Mouse (Mus musculus) neural tube, embryonic 12.5 days (tissue): ENCODE data around the gene Jpt1. TPM values are rescaled to one million over a fixed set of nuclear protein-coding genes. Genes with fewer than 3 reads are reported as not detected.

Source experiments
- ATAC-seq: fragments of 200-750 bp; cut with Nextera tagmentation; 2 replicates; pipeline ENCODE4 v1.8.0; 2017; ENCODE audit warnings: low read depth, mild to moderate bottlenecking, moderate TSS enrichment, moderate library complexity; ENCODE audit not compliant: low FRiP score
- H3K27ac ChIP-seq: fragments of 300-500 bp; sonication (generic); 2 replicates; pipeline ENCODE4 v1.5.1; 2016
- H3K27me3 ChIP-seq: fragments of 300-500 bp; sonication (generic); replicated peaks from 2 replicates; pipeline ENCODE4 v1.6.1; 2016; ENCODE audit warnings: mild to moderate bottlenecking
- H3K36me3 ChIP-seq: fragments of 300-500 bp; sonication (generic); 2 replicates; pipeline ENCODE4 v1.6.1; 2016; ENCODE audit warnings: mild to moderate bottlenecking
- H3K4me1 ChIP-seq: fragments of 300-500 bp; sonication (generic); 2 replicates; pipeline ENCODE4 v1.6.1; 2016
- H3K4me2 ChIP-seq: fragments of 300-500 bp; sonication (generic); replicated peaks from 2 replicates; pipeline ENCODE4 v1.6.1; 2016; ENCODE audit warnings: mild to moderate bottlenecking
- H3K4me3 ChIP-seq: fragments of 300-500 bp; sonication (generic); 2 replicates; pipeline ENCODE4 v1.5.1; 2016
- H3K9ac ChIP-seq: fragments of 300-500 bp; sonication (generic); 2 replicates; pipeline ENCODE4 v1.6.1; 2016; ENCODE audit warnings: mild to moderate bottlenecking
- H3K9me3 ChIP-seq: fragments of 300-500 bp; sonication (generic); 2 replicates; pipeline ENCODE4 v1.6.1; 2016; ENCODE audit warnings: mild to moderate bottlenecking
- WGBS: fragments of 180-500 bp; shearing (Covaris S2); methylation state at CpG from one replicate; pipeline ENCODE4 v1.1.7; 2016; 5-methylcytosine and 5-hydroxymethylcytosine counted together
- microRNA-seq: library from miRNA; unstranded; fragments of <30 nt; microRNA quantifications from one replicate; pipeline ENCODE4, GENCODE M21; 2017
- polyA plus RNA-seq: library from polyadenylated mRNA; unstranded; fragments of >200 nt; fragmentation: Nextera tagmentation; extraction: Ambion mirVana; gene quantifications from 2 replicates; pipeline ENCODE4 v1.2.1, GENCODE M21; 2016

Gene Jpt1
- polyA plus RNA-seq, 1 experiment from 2014 or later: 999 TPM

DNA sequence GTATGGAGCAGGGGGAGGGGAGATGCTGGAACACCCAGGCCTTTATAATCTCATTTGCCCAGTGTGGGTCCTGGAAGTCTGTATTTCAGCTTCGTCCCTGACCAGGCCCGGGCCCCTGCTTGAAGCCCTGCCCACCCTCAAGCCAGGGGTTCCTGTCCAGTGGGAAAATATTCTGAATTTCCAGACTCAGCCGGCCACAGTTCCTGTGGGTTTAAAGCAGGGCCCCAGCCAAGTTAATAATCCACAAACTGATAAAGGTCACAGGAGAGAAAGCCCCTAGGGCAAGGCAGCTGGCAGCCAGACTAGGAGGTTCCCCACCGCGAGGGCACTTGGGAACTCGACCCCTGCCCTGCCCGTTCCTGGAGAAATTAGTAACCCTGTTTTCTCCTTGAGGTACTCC, 65.2 kb downstream of the Jpt1 start:
- no peaks in the 10 kb centered on the region for H3K9me3 ChIP-seq
- 54% methylated on average over 7 of the region's 7 CpGs for whole genome bisulfite sequencing
- no peak for ATAC-seq
- H3K36me3 ChIP-seq: no peaks in the 10 kb centered on the region
- no peak overlapping the region for H3K4me3 ChIP-seq
- no peak overlapping the region for H3K9ac ChIP-seq
- H3K4me2 ChIP-seq: no peak overlapping the region
- H3K27me3 ChIP-seq: no peaks in the 10 kb centered on the region
- H3K4me1 ChIP-seq: no peaks in the 10 kb centered on the region
- H3K27ac ChIP-seq: no peak overlapping the region

DNA sequence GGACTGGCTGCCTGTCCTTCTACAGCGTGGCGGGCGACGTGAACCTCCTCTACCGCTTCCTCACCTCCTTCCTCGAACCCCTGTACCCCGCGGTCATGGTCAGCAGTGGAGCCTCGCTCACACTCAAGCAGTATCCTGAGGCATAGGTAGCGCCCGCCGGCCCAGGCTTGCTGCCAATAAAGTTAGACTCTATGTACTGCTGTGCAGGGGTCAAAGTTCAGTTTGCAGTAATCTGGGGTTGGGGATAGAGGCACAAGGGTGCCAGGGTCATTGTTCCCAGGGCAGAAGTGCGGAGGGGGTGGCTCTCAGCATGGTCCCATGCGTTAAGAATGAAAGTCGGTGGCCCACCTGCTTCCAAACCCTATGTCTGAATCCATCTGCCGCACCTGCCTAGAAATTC, 66.1 kb downstream of the Jpt1 start:
- no peaks in the 10 kb centered on the region for H3K27me3 ChIP-seq

More for the DNA sequence above, 66.1 kb downstream of the Jpt1 start:
- no peak for ATAC-seq
- WGBS: 87% methylated on average over 16 of the region's 16 CpGs
- H3K4me1 ChIP-seq: no peaks in the 10 kb centered on the region
- H3K9me3 ChIP-seq: no peaks in the 10 kb centered on the region
- H3K36me3 ChIP-seq: no peaks in the 10 kb centered on the region
- no peak overlapping the region for H3K4me3 ChIP-seq
- H3K27ac ChIP-seq: no peak overlapping the region
- no peak overlapping the region for H3K4me2 ChIP-seq
- no peak overlapping the region for H3K9ac ChIP-seq

Small RNAs within 50 kb of the gene (microRNA-seq; reads per million reads assigned to microRNA genes)
- not detected for gene Mir3968

Other genes with a start within 250 kb of the Jpt1 start
- gene Grin2c, start 247.1 kb downstream of the Jpt1 start, polyA plus RNA-seq: 0.96 and 1.0 TPM in 2 replicates
- gene Fdxr, start 237.3 kb downstream of the Jpt1 start, polyA plus RNA-seq: 16.4 and 18.9 TPM in 2 replicates
- gene Fads6, start 216.7 kb downstream of the Jpt1 start, polyA plus RNA-seq: 0.34 and 0.46 TPM in 2 replicates
- gene Otop2, start 207.2 kb downstream of the Jpt1 start, polyA plus RNA-seq: not detected in 2 replicates
- 0.08 and 0.28 TPM in 2 replicates for gene Ush1g, start 192.3 kb downstream of the Jpt1 start, polyA plus RNA-seq
- 0.55 and 0.59 TPM in 2 replicates for gene Otop3, start 179.7 kb downstream of the Jpt1 start, polyA plus RNA-seq
- 28.9 and 30.3 TPM in 2 replicates for gene Hid1, start 146.6 kb downstream of the Jpt1 start, polyA plus RNA-seq
- 30.0 and 30.1 TPM in 2 replicates for gene Cdr2l, start 132.5 kb downstream of the Jpt1 start, polyA plus RNA-seq
- gene Mrpl58, start 110.6 kb downstream of the Jpt1 start, polyA plus RNA-seq: 193 and 199 TPM in 2 replicates
- 890 and 895 TPM in 2 replicates for gene Atp5h, start 94.4 kb downstream of the Jpt1 start, polyA plus RNA-seq
- gene Kctd2, start 94.3 kb downstream of the Jpt1 start, polyA plus RNA-seq: 29.7 and 29.9 TPM in 2 replicates
- gene Trim80, start 73.8 kb downstream of the Jpt1 start, polyA plus RNA-seq: not detected in 2 replicates
- gene Slc16a5, start 51.9 kb downstream of the Jpt1 start, polyA plus RNA-seq: 0.09 and 0.14 TPM in 2 replicates
- gene Armc7, start 38.7 kb downstream of the Jpt1 start, polyA plus RNA-seq: 12.9 and 13.1 TPM in 2 replicates
- 84.8 and 87.1 TPM in 2 replicates for gene Nt5c, start 22.5 kb downstream of the Jpt1 start, polyA plus RNA-seq
- gene Sumo2, start 21.9 kb upstream of the Jpt1 start, polyA plus RNA-seq: 1,184 and 1,219 TPM in 2 replicates
- 141 and 143 TPM in 2 replicates for gene Nup85, start 50.0 kb upstream of the Jpt1 start, polyA plus RNA-seq
- gene Mrps7, start 89.5 kb upstream of the Jpt1 start, polyA plus RNA-seq: 85.2 and 90.2 TPM in 2 replicates
- 33.7 and 38.5 TPM in 2 replicates for gene Gga3, start 89.7 kb upstream of the Jpt1 start, polyA plus RNA-seq
- 11.6 and 12.5 TPM in 2 replicates for gene Mif4gd, start 98.6 kb upstream of the Jpt1 start, polyA plus RNA-seq
- gene Slc25a19, start 113.9 kb upstream of the Jpt1 start, polyA plus RNA-seq: 27.5 and 28.2 TPM in 2 replicates
- 173 and 186 TPM in 2 replicates for gene Grb2, start 194.2 kb upstream of the Jpt1 start, polyA plus RNA-seq